Mouse (Mus musculus) erythroid progenitor cell, adult 5-6 weeks (primary cell): ENCODE results near the gene Zbtb12. TPM values are rescaled to one million over a fixed set of nuclear protein-coding genes. Genes with fewer than 3 reads are reported as not detected.
"Not testable (repeated sequence)": the region's sequence is repeated elsewhere in the genome, so short reads cannot be mapped to it uniquely, and the experiment has no call there.

Experiments used
- ATAC-seq: replicated peaks from 2 replicates; pipeline ENCODE4 v1.8.0; 2016; ENCODE audit warnings: moderate number of reproducible peaks, mild to moderate bottlenecking, moderate TSS enrichment, inconsistent platforms; ENCODE audit not compliant: poor library complexity, low FRiP score, severe bottlenecking
- total RNA-seq, 2 experiments: library from RNA; stranded (forward) in 1 of 2; stranded (reverse) in 1 of 2; fragments of 150-400 nt in 1 of 2; fragments of 186-747, 209-891 nt in 1 of 2; gene quantifications; 2 replicates each; pipeline versions ENCODE4 v1.2.3 to v1.2.4; 2015 to 2017; ENCODE audit warnings: low replicate concordance in 2 of 2

Gene Zbtb12
- total RNA-seq, 2 experiments from 2014 or later: not detected

DNA sequence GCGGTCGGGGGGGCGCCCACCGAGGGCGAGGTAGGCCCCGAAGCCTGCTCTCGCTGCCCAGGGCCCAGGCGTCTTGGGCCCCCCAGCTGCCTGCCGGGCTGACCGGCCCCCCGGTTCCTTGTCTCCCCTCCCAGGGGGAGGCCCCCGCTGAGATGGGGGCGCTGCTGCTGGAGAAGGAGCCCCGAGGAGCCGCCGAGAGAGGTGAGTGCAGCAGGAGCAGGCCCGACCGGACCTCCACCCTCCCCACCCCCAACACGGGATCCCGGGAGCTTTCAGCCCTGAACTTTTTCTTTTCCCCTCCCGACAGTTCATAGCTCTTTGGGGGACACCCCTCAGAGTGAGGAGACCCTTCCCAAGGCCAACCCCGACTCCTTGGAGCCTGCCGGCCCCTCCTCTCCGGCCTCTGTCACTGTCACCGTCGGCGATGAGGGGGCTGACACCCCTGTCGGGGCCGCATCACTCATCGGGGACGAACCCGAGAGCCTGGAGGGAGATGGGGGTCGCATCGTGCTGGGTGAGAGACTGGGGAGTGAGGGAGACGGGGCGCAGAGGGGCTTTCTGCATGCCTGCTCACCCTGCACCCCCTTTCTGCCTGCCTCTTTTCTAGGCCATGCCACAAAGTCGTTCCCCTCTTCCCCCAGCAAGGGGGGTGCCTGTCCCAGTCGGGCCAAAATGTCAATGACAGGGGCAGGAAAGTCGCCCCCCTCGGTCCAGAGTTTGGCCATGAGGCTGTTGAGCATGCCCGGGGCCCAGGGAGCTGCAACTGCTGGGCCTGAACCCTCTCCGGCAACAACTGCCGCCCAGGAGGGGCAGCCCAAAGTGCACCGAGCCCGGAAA is 20.0 kb downstream of the Zbtb12 start:
- no peak for ATAC-seq

DNA sequence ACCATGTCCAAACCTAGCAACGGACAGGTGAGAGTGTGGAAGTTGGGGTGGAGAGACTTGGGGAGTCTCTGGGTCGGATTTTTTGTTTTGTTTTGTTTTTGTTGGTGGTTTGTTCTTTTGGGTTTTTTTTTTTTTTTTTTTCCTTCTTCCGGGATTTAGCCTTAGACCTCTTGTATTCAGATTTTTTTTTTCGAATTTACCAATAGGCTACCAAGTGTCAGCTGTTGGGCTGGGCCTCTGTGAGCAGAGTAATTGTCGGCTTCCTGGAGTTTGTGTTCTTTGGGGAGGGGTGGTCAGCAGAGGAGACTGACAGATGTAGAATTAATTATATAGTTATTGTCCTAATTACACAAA is 20.6 kb downstream of the Zbtb12 start:
- no peak for ATAC-seq

DNA sequence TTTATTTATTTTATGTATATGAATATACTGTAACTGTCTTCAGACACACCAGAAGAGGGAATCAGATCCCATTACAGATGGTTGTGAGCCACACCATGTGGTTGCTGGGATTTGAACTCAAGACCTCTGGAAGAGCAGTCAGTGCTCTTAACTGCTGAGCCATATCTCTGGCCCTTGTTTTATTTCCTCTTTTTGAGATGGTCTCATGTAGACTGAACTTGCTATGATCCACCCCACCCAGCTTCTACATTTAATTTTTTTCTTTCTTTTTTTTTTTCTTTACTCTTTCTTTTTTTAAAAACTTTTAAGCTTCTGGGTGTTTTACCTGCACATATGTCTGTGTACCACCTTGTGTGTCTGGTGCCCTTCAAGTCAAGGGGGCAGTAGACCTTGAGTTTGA is 21.5 kb downstream of the Zbtb12 start:
- ATAC-seq: not testable (repeated sequence)

DNA sequence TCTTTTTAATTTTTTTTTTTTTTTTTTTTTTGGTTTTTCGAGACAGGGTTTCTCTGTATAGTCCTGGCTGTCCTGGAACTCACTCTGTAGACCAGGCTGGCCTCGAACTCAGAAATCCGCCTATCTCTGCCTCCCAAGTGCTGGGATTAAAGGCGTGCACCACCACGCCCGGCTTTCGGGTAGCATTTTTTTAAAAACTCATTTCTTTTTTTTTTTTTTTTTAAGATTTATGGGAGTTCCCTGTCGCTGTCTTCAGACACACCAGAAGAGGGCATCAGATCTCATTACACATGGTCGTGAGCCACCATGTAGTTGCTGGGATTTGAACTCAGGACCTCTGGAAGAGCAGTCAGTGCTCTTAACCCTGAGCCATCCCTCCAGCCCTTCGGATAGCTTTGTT is 22.7 kb downstream of the Zbtb12 start:
- not testable (repeated sequence) for ATAC-seq

DNA sequence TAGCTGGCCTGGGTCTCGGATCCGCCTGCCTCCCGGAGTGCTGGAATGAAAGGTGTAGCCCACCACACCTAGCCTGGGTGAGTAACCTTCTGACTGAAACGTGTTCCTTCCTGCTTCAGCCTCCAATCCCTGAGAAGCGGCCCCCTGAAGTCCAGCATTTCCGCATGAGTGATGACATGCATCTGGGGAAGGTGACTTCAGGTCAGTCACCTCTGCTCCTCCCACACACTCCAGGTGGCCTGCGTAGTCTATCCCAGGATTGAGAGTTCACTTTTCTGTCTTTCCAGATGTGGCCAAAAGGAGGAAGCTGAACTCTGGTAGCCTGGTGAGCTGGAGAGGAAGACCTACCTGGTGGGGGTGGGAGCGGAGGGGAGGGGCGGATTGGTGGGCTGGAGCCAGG is 23.6 kb downstream of the Zbtb12 start:
- no peak for ATAC-seq

DNA sequence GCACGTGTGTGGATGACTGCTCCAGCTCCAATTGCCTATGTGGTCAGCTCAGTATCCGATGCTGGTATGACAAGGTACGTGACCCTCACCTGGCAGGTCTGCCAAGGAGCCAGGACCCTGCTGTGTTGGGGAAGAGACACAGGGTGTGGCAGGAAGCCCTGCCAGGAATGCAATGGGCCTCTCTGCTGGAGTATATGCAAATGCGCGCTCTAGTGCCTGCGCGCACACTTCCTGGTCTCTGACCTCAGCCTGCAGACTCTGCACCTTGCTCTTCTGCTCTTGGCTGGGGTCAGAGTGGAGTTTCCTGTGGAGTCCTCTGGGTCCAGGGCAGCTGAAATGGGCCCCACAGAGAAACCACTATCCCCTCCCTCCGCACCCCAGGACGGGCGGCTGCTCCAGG is 31.7 kb downstream of the Zbtb12 start:
- ATAC-seq: no peak

DNA sequence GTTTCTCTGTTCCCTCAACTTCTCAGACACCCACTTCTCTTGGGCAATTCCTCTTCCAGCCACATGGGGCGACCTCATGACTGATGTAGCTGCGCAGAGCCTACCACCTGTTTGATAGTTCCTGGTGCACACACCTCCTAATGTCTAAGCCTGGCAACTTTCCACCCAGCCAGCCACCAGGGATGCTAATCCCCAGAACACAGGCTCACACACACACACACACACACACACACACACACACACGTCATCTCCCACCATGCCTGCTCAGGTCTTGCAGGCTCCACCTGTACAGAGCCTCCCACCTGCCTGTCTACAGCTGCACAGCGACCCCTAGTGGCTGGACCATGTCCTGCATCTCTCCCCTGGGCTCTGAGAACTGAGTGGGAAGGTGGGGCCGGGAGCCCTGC is 32.7 kb downstream of the Zbtb12 start:
- ATAC-seq: peak; percentile 86

DNA sequence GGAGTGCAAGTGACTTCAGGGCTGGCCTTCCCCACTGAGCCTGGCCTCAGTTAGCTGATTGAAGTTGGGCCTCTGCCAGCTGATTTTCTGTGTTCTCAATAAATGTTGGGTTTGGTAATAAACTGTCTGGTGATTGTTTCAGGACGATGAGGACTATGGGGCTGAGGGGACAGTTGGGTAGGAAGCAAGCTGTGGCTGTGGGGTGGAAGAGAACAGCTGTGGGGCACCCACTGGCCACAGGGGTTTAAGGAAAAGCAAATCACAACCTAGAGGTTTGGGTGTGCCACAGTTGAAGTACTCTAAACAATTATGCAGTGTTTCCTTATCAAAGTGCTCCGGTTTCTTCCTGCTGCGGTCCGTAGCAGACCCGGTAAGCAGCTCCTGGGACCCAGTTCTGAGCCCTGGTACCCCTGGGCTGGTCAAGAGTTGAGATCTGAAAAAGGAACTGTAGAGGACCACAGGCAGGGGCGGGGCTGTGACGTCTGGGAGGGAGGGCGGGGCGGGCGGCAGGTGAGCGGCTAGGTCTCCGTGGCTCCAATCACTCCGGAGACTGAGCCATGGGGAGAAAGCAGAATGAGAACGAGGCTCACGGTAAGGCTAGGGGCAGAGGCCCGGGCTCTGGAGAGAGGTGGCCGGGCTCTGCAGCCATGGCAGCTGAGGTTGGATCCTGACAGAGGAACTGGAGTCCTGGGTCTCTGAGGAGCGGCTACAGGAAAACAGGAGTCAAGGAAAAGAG is 34.8 kb downstream of the Zbtb12 start, which contains the start of gene Slc44a4:
Slc44a4 (plus strand) TSS at position 537 of the 736 bp plus-strand sequence.
- no peak for ATAC-seq

DNA sequence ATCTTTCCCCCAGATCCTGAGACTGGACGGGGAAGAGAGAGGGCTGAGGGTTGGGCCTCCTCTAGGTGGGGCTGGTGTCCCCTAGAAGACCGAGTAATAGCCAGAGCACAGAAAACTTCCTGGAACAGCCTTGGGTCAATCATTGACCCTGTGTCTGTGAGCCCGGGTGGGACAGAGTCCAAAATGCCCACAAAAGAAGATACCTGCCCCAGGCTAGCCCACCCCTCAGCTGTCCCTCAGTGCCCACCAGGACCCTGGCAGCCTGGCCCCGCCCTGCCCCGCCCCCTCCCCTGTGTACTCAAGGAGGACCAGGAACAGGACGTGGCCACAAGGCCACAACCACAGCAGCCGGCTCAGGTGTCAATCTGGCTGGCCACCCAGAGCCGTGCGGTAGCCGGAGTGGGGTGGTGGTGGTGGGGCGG is 36.1 kb downstream of the Zbtb12 start:
- no peak for ATAC-seq

DNA sequence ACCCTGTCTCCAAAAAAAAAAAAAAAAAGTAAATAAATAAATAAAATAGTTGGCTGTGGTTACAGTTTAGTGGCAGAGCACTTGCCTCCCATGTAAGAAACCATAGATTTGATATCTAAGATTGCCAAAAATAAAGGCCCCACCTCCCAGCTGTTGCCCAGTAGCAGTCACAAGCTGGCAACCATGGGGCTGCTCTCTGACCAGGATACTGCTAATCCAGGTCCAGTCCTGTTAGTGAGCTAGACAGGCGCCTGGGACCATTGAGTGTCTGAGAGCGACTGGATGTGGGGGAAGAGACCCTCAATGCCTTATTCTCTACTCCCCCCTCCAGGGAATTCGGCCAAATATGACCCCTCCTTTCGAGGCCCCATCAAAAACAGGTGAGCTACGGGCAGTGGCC is 37.0 kb downstream of the Zbtb12 start:
- no peak for ATAC-seq

DNA sequence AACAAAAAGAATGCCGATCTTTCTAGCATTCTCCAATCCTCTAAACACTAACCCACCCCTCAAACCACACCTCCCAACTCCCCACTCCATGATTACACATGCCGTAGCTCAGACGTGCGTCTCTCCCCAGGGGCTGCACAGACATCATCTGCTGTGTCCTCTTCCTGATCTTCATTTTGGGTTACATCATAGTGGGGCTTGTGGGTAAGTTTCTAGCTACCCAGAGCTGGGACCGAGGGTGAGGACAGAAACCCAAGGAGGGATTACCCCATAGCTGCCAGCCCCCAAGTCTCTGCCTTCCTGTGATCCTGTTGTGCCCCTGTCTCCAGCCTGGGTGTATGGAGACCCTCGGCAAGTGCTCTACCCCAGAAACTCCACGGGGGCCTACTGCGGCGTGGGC is 37.9 kb downstream of the Zbtb12 start:
- ATAC-seq: no peak

DNA sequence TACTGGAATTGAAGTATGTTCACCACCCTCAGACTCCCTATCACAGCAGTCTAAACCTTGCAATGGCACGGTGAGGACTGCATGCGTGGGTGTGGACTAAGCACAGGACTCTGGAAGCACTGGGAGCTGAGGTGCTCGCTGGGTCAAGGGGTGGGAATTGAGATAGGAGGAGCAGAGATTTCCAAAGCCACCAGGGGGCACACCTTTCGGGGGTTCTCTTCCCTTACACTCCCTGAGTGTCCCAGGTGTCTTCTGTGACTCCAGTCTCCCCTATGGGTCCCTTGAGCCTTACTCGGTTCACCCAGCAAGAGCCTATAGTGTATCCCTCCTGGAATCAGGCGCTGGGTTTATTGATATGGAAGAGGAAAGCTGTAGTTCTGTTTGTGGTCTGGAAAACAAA is 43.7 kb downstream of the Zbtb12 start:
- ATAC-seq: no peak

DNA sequence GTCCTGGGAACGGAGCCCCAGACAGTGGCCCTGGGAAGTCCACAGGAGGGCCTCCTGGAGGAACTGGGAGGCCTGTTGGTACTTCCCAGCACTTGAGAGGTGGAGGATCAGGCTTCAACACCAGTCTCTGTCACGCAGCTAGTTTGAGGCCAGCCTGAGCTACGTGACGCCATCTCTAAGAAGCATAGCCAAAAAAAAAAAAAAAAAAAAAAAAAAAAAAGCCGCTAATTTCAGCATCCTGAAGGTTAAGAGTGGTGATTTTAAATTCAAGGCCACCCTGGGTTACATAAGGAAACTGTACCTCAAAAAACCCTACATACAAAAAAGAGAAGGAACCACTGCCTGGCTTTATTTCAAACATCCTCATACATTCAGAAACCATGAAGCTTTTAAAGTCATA is 45.0 kb downstream of the Zbtb12 start:
- no peak for ATAC-seq

DNA sequence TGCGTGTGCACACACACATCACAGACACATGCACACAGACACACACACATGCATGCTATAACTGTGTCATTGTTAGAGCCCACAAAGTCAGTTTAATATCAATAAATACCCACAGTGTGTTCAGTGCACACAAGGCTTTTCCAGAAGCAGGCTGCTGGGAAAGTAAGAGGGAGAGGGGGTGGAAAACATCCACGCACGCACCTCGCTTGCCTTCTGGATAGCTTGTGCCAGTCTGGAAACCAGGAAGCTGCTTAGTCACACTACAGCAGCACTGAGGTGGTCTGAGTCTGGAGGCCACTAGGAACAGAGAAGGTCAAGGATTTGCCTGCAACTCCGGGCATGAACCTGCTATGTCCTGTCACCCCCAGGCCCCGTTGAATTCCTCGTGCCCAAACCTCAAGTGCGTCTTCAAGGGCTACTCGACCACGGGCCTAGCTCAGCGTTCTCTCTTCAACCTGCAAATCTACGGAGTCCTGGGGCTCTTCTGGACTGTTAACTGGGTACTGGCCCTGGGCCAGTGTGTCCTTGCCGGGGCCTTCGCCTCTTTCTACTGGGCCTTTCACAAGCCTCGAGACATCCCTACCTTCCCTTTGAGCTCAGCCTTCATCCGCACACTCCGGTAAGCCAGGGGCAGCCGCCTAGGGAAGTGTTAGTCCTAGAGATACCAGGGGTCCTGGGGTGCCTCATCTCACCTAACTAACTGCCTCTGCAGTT is 48.2 kb downstream of the Zbtb12 start:
- no peak for ATAC-seq

DNA sequence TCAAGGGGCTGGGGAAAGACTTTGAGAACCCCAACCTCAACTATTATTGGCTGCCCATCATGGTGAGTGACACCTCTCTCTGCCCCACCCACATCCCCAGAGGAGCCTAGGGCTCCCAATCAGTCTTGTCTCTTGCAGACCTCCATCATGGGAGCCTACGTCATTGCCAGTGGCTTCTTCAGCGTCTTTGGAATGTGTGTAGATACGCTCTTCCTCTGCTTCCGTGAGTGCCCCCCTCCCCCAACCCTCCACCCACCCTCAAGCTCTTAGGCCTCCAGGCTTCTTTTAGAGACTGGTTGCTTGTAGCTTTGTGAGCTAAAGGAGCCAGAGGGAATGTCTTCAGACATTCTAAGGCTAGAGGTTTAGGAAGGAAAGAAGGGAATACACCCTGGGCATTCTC is 49.6 kb downstream of the Zbtb12 start:
- no peak for ATAC-seq

DNA sequence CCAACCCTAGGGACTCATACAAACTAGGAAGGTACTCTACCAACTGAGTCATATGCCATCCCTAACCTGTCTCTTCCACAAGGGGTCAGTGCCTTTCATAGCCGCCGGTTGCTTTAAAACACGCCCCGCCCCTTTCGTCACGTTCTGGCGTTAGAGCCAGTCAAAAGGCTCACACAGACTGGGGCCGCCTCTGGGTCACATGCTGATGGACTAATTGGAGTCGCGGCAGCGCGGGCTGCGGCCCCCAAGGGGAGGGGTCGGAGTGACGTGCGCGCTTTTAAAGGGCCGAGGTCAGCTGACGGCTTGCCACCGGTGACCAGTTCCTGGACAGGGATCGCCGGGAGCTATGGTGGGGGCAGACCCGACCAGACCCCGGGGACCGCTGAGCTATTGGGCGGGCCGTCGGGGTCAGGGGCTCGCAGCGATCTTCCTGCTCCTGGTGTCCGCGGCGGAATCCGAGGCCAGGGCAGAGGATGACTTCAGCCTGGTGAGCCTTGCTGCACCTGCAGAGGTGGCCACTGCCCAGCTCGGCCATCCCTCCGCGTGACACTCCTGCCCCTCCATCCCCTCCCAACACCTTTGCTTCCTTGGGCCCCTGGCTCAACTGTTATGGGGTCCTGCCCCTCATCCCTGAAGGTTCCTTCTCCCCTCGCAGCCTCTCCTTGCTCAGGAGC is 51.9 kb downstream of the Zbtb12 start, which contains the start of gene Neu1:
Neu1 (plus strand) TSS at position 193 of the 674 bp plus-strand sequence.
- ATAC-seq: peak; percentile 93

DNA sequence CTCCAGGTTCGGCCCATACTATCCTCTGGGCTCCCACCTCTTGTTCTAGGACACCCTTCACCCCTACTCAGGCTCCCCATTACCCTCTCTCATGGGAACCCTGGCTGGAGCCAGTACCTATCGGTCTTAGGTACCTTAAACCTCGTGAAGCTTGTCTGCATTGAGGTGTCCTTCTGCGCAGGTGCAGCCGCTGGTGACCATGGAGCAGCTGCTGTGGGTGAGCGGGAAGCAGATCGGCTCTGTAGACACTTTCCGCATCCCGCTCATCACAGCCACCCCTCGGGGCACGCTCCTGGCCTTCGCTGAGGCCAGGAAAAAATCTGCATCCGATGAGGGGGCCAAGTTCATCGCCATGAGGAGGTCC is 52.4 kb downstream of the Zbtb12 start:
- ATAC-seq: 0 out of 2 replicates have a peak, but pooled peaks have one; percentile 15

DNA sequence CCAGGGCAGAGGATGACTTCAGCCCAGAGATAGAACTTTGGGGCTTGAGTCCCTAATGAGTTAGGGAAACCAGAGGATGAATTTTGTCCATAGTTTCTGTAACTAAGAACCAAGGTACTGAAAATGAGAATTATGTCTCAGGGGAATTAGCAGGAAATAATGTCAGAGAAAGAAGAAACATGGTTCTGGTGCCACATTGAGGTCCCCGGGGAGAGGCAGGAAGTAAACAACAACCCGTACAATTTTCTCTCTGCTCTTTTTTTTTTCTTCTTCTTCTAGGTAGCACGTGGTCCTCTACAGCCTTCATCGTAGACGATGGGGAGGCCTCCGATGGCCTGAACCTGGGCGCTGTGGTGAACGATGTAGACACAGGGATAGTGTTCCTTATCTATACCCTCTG is 53.0 kb downstream of the Zbtb12 start:
- ATAC-seq: no peak

DNA sequence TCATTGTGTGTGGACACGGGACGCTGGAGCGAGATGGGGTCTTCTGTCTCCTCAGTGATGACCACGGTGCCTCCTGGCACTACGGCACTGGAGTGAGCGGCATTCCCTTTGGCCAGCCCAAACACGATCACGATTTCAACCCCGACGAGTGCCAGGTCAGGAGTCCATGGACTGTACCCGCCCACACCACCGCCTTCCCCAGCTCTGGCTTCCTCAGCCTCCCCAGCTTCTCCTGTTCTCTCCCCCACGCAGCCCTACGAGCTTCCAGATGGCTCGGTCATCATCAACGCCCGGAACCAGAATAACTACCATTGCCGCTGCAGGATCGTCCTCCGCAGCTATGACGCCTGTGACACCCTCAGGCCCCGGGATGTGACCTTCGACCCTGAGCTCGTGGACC is 54.7 kb downstream of the Zbtb12 start:
- no peak for ATAC-seq

DNA sequence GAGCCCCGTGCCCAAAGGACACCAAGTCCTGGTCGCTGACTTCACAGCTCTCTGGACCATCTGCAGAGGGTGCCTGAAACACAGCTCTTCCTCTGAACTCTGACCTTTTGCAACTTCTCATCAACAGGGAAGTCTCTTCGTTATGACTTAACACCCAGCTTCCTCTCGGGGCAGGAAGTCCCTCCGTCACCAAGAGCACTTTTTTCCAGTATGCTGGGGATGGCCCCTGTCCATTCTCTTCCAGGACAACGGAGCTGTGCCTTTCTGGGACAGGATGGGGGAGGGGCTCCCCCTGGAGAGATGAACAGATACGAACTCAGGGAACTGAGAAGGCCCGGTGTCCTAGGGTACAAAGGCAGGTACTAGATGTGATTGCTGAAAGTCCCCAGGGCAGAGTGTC is 55.5 kb downstream of the Zbtb12 start:
- no peak for ATAC-seq
